In genomic region chr1:56800611-56801010, GRCm38 (mm10) we compare ENCODE assay signal across 14 mouse cellular contexts.
"Had no signal": no experiment of that assay in that cellular context is flagged by ENCODE, and none has a peak within 500 bp of the region (broad histone marks: within the 10 kb centered on the region; RNA-seq: fewer than 3 reads in every experiment).

No protein-coding gene starts in this region.

- H3K4me3 ChIP-seq: kidney, embryonic 15.5 days; limb, embryonic 15.5 days; liver, embryonic 12.5 days; midbrain, embryonic 10.5 days; myocyte had no signal

- H3K4me1 ChIP-seq: kidney, embryonic 15.5 days; limb, embryonic 15.5 days; liver, embryonic 12.5 days; midbrain, embryonic 10.5 days had no signal

- H3K27ac ChIP-seq: kidney, embryonic 15.5 days; limb, embryonic 15.5 days; liver, embryonic 12.5 days; midbrain, embryonic 10.5 days had no signal

- H3K36me3 ChIP-seq: liver, embryonic 12.5 days had no signal

- H3K9me3 ChIP-seq: kidney, embryonic 15.5 days; limb, embryonic 15.5 days; liver, embryonic 12.5 days; midbrain, embryonic 10.5 days had no signal

- H3K27me3 ChIP-seq: kidney, embryonic 15.5 days; limb, embryonic 15.5 days; liver, embryonic 12.5 days had no signal

- H3K9ac ChIP-seq: kidney, embryonic 15.5 days; limb, embryonic 15.5 days; liver, embryonic 12.5 days; lung, embryonic 14.5 days had no signal

- H3K4me2 ChIP-seq: kidney, embryonic 15.5 days; limb, embryonic 15.5 days; liver, embryonic 12.5 days; lung, embryonic 14.5 days had no signal

- DNase-seq: kidney, adult 18-20 months; kidney, postnatal 14 days; left cerebral cortex, postnatal 4 days; lung, embryonic 14.5 days; lung, postnatal 10 days; lung, postnatal 4 days; midbrain, embryonic 14.5 days; right cerebral cortex, postnatal 14 days; thymus, postnatal 36 days had no signal

- ATAC-seq: liver, embryonic 12.5 days had no signal
